Mouse (Mus musculus) heart, embryonic 15.5 days (tissue): ENCODE data around the gene Sars2. TPM values are rescaled to one million over a fixed set of nuclear protein-coding genes. Genes with fewer than 3 reads are reported as not detected.

ENCODE experiments used
- ATAC-seq: fragments of 200-750 bp; cut with Nextera tagmentation; replicated peaks from 2 replicates; pipeline ENCODE4 v1.8.0; 2017; ENCODE audit warnings: low read depth, moderate TSS enrichment; ENCODE audit not compliant: insufficient number of reproducible peaks, insufficient read depth, low FRiP score
- H3K27ac ChIP-seq: fragments of 300-500 bp; sonication (generic); 2 replicates; pipeline ENCODE4 v1.5.1; 2015; ENCODE audit warnings: mild to moderate bottlenecking, inconsistent platforms
- H3K27me3 ChIP-seq: fragments of 300-500 bp; sonication (generic); 2 replicates; pipeline ENCODE4 v1.6.1; 2015; ENCODE audit warnings: inconsistent platforms
- H3K36me3 ChIP-seq: fragments of 300-500 bp; sonication (generic); 2 replicates; pipeline ENCODE4 v1.6.1; 2015; ENCODE audit warnings: mild to moderate bottlenecking, inconsistent platforms
- H3K4me1 ChIP-seq: fragments of 300-500 bp; sonication (generic); replicated peaks from 2 replicates; pipeline ENCODE4 v1.6.1; 2015; ENCODE audit warnings: inconsistent platforms
- H3K4me2 ChIP-seq: fragments of 300-500 bp; sonication (generic); 2 replicates; pipeline ENCODE4 v1.6.1; 2015; ENCODE audit warnings: inconsistent platforms, mild to moderate bottlenecking, moderate library complexity
- H3K4me3 ChIP-seq: fragments of 300-500 bp; sonication (generic); 2 replicates; pipeline ENCODE4 v1.5.1; 2015; ENCODE audit warnings: mild to moderate bottlenecking, inconsistent platforms
- H3K9ac ChIP-seq: fragments of 300-500 bp; sonication (generic); 2 replicates; pipeline ENCODE4 v1.6.1; 2015; ENCODE audit warnings: mild to moderate bottlenecking, inconsistent platforms
- H3K9me3 ChIP-seq: fragments of 300-500 bp; sonication (generic); replicated peaks from 2 replicates; pipeline ENCODE4 v1.6.1; 2016; ENCODE audit warnings: inconsistent platforms
- WGBS: fragments of 180-500 bp; shearing (Covaris S2); methylation state at CpG from one replicate; pipeline ENCODE4 v1.1.7; 2015; ENCODE audit warnings: mixed read lengths; 5-methylcytosine and 5-hydroxymethylcytosine counted together
- polyA plus RNA-seq: library from polyadenylated mRNA; unstranded; fragments of >200 nt; fragmentation: Nextera tagmentation; extraction: Ambion mirVana; gene quantifications from 2 replicates; pipeline ENCODE4 v1.2.1, GENCODE M21; 2015

The Sars2 gene
- polyA plus RNA-seq, 1 experiment from 2014 or later = 16.8 TPM

GRCm38 (mm10) chr7:28795832-28796231 lies 54.0 kb downstream of the Sars2 start:
- H3K9me3 ChIP-seq = no peaks in the 10 kb centered on the region
- peaks cover 7% of the 10 kb centered on the region for H3K4me1 ChIP-seq
- peak overlapping the region; percentile 60 for H3K4me2 ChIP-seq
- peak overlapping the region; percentile 45 for H3K27ac ChIP-seq
- WGBS = 63% methylated on average over 15 of the region's 15 CpGs
- peak overlapping the region; percentile 9 for H3K4me3 ChIP-seq
- H3K36me3 ChIP-seq = no peaks in the 10 kb centered on the region
- no peaks in the 10 kb centered on the region for H3K27me3 ChIP-seq
- no peak overlapping the region for H3K9ac ChIP-seq
- ATAC-seq = no peak

DNA sequence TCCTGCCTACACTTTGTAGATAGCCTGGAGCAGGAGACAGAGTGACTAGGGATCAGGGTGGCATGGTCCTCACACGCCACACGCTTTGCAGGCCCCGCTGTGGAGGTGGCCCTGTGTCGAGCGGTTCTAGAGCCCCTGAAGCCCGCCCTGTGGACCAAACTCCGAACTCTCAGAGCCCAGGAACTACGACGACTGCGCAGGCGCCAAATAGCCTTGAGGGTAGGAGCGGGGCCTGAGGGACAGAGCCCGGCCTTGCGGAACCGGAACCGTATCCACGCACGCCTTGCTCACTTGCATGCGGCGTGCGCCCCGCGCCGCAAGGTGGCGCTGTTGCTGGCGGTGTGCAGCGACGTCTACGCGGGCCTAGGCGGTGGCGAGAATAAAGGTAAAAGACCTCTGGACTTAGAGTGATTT lies 54.8 kb downstream of the Sars2 start:
- peak; percentile 38 for ATAC-seq

DNA sequence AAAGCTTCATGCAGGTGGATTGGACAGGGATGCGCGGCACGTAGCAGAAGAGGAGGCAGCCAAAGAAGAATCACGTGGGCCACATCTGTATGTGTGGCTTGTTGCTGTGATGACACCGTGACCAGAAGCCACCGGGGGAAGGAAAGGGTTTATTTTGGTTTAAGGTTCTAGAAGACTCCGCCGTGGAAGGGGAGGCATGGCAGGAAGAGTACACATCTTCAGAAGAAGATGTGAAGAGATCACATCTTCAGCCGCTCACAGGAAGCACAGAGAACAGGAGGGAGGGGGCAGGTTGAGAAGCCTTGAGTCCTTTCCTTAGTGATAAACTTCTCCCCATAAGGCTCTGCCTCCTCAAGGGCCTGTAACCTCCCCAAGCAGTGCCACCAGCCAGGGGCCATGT lies 58.2 kb downstream of the Sars2 start:
- Histone ChIP-seq H3K4me3 (no peak overlapping the region), H3K36me3 (no peaks in the 10 kb centered on the region), H3K4me1 (peaks cover 35% of the 10 kb centered on the region), H3K27ac (no peak overlapping the region), H3K4me2 (no peak overlapping the region), H3K9ac (no peak overlapping the region), H3K9me3 (no peaks in the 10 kb centered on the region), H3K27me3 (no peaks in the 10 kb centered on the region)
- WGBS = 88% methylated on average over 9 of the region's 9 CpGs
- no peak for ATAC-seq

More for the DNA sequence above, 54.8 kb downstream of the Sars2 start:
- Histone ChIP-seq H3K9ac (peak overlapping the region; percentile 43), H3K4me2 (peak overlapping the region; percentile 60), H3K9me3 (no peaks in the 10 kb centered on the region), H3K27ac (peak overlapping the region; percentile 45), H3K4me3 (peak overlapping the region; percentile 9), H3K27me3 (no peaks in the 10 kb centered on the region), H3K4me1 (peaks cover 9% of the 10 kb centered on the region), H3K36me3 (no peaks in the 10 kb centered on the region)
- 12% methylated on average over 32 of the region's 32 CpGs for WGBS

DNA sequence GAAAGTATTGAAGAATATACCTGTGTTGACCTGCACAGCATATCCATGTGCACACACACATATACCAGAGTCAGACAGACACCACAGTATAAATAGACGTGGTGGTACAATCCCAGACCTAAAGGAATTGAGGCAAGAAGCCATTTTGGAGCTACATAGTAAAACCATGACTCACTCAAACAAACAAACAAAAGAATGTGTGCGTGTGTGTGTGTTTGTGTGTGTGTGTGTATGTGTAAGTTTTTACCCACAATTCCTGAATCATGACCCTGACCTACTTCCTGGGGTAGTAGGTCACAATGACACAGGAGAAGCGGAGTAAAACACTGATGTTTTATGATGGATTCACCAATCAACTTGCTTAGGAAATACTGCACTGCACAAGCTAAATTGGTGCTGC lies 59.7 kb downstream of the Sars2 start:
- Histone ChIP-seq H3K27me3 (no peaks in the 10 kb centered on the region), H3K9me3 (no peaks in the 10 kb centered on the region), H3K27ac (peak overlapping the region; percentile 92), H3K9ac (no peak overlapping the region), H3K4me1 (peaks cover 35% of the 10 kb centered on the region), H3K4me3 (no peak overlapping the region), H3K4me2 (no peak overlapping the region), H3K36me3 (no peaks in the 10 kb centered on the region)
- ATAC-seq = no peak
- 63% methylated on average over 3 of the region's 3 CpGs for WGBS

- Histone ChIP-seq H3K4me2 (peak overlapping the region; percentile 36), H3K4me1 (peaks cover 29% of the 10 kb centered on the region), H3K9me3 (no peaks in the 10 kb centered on the region), H3K9ac (0 out of 2 replicates have a peak overlapping the region, but pooled peaks have one; percentile 25), H3K27me3 (no peaks in the 10 kb centered on the region), H3K4me3 (no peak overlapping the region; the same call in 1 of the 2 replicates), H3K36me3 (no peaks in the 10 kb centered on the region), H3K27ac (peak overlapping the region; percentile 92)
- 28% methylated on average over 10 of the region's 10 CpGs for WGBS
- ATAC-seq = peak; percentile 45; the same call in 1 of the 2 replicates
These were observed 60.3 kb downstream of the Sars2 start for GRCm38 (mm10) chr7:28801901-28802670.

GRCm38 (mm10) chr7:28802846-28803588 lies 61.2 kb downstream of the Sars2 start:
- peak; percentile 77 for ATAC-seq
- Histone ChIP-seq H3K9me3 (no peaks in the 10 kb centered on the region), H3K27ac (peak overlapping the region; percentile 92), H3K36me3 (no peaks in the 10 kb centered on the region), H3K4me2 (peak overlapping the region; percentile 36), H3K4me3 (no peak overlapping the region; the same call in 1 of the 2 replicates), H3K9ac (no peak overlapping the region), H3K27me3 (no peaks in the 10 kb centered on the region), H3K4me1 (peaks cover 34% of the 10 kb centered on the region)
- WGBS = 14% methylated on average over 10 of the region's 10 CpGs

Other genes starting within 250 kb of the Sars2 start
- gene Ifnl2, start 231.5 kb upstream of the Sars2 start, polyA plus RNA-seq = not detected in 2 replicates
- gene Ifnl3, start 219.2 kb upstream of the Sars2 start, polyA plus RNA-seq = not detected in 2 replicates
- gene Sycn, start 201.1 kb upstream of the Sars2 start, polyA plus RNA-seq = not detected in 2 replicates
- gene Nccrp1, start 194.7 kb upstream of the Sars2 start, polyA plus RNA-seq = not detected in 2 replicates
- 17.9 and 25.6 TPM in 2 replicates for gene Samd4b, start 143.8 kb upstream of the Sars2 start, polyA plus RNA-seq
- gene Pak4, start 143.8 kb upstream of the Sars2 start, polyA plus RNA-seq = 23.3 and 32.3 TPM in 2 replicates
- gene Acp7, start 110.7 kb upstream of the Sars2 start, polyA plus RNA-seq = not detected in 2 replicates
- 3.4 and 3.9 TPM in 2 replicates for gene Fbxo27, start 49.1 kb upstream of the Sars2 start, polyA plus RNA-seq
- 7.7 and 9.7 TPM in 2 replicates for gene Fbxo17, start 25.2 kb upstream of the Sars2 start, polyA plus RNA-seq
- 102 and 109 TPM in 2 replicates for gene Mrps12, start 172 bp upstream of the Sars2 start, polyA plus RNA-seq
- not detected in 2 replicates for gene Ccer2, start 14.2 kb downstream of the Sars2 start, polyA plus RNA-seq
- 50.3 and 58.4 TPM in 2 replicates for gene Sirt2, start 24.7 kb downstream of the Sars2 start, polyA plus RNA-seq
- gene Nfkbib, start 25.5 kb downstream of the Sars2 start, polyA plus RNA-seq = 26.6 and 35.8 TPM in 2 replicates
- 2.8 and 7.3 TPM in 2 replicates for gene Rinl, start 47.0 kb downstream of the Sars2 start, polyA plus RNA-seq
- 152 and 158 TPM in 2 replicates for gene Hnrnpl, start 66.5 kb downstream of the Sars2 start, polyA plus RNA-seq
- 224 and 234 TPM in 2 replicates for gene Ech1, start 83.2 kb downstream of the Sars2 start, polyA plus RNA-seq
- 8.2 and 9.1 TPM in 2 replicates for gene Lgals4, start 91.9 kb downstream of the Sars2 start, polyA plus RNA-seq
- gene Lgals7, start 121.9 kb downstream of the Sars2 start, polyA plus RNA-seq = 1.7 and 2.7 TPM in 2 replicates
- 0.33 and 0.42 TPM in 2 replicates for gene Capn12, start 139.4 kb downstream of the Sars2 start, polyA plus RNA-seq
- 236 and 281 TPM in 2 replicates for gene Actn4, start 220.3 kb downstream of the Sars2 start, polyA plus RNA-seq
- 239 and 261 TPM in 2 replicates for gene Eif3k, start 239.9 kb downstream of the Sars2 start, polyA plus RNA-seq
- gene Map4k1, start 240.1 kb downstream of the Sars2 start, polyA plus RNA-seq = 2.8 and 7.6 TPM in 2 replicates